Mouse (Mus musculus) kidney, adult 2 months (tissue): Measurements from ENCODE around the gene Bdh2. TPM values are rescaled to one million over a fixed set of nuclear protein-coding genes. Genes with fewer than 3 reads are reported as not detected.

Experiments used
- DNase-seq: peaks from one replicate; pipeline ENCODE4 v3.0.0; 2021
- H3K27ac ChIP-seq: fragments of 200-500 bp; 2 replicates; pipeline ENCODE4 v1.5.1; 2012; ENCODE audit warnings: low read depth, low read length, control low read depth, inconsistent platforms; ENCODE audit not compliant: insufficient read depth
- H3K27me3 ChIP-seq: fragments of 200-500 bp; replicated peaks from 2 replicates; pipeline ENCODE4 v1.6.1; 2012; ENCODE audit warnings: mild to moderate bottlenecking, moderate library complexity, low read length, inconsistent platforms; ENCODE audit not compliant: control insufficient read depth, insufficient read depth
- H3K36me3 ChIP-seq: fragments of 200-500 bp; 2 replicates; pipeline ENCODE4 v1.6.1; 2012; ENCODE audit warnings: mild to moderate bottlenecking, moderate library complexity, low read length, inconsistent platforms; ENCODE audit not compliant: control insufficient read depth, insufficient read depth
- H3K4me1 ChIP-seq: fragments of 200-500 bp; 2 replicates; pipeline ENCODE4 v1.6.1; 2011; ENCODE audit warnings: low read length; ENCODE audit not compliant: control insufficient read depth, insufficient read depth
- H3K4me3 ChIP-seq: fragments of 200-500 bp; 2 replicates; pipeline ENCODE4 v1.5.1; 2011; ENCODE audit warnings: mild to moderate bottlenecking, low read depth, low read length, control low read depth; ENCODE audit not compliant: insufficient read depth
- CTCF ChIP-seq: fragments of 200-500 bp; conservative IDR thresholded peaks from 2 replicates; pipeline ENCODE4 v1.5.1; 2011; ENCODE audit warnings: low read depth, mild to moderate bottlenecking, control low read depth, low read length, moderate library complexity, mixed read lengths; ENCODE audit not compliant: insufficient read depth, insufficient read length
- POLR2A ChIP-seq: fragments of 200-500 bp; IDR thresholded peaks from one replicate; pipeline ENCODE4 v1.6.1; 2011; ENCODE audit warnings: low read depth, low read length, control low read depth
- WGBS: fragments of 180-500 bp; shearing (Covaris S2); methylation state at CpG from one replicate; pipeline ENCODE4 v1.1.7; 2018; 5-methylcytosine and 5-hydroxymethylcytosine counted together
- polyA plus RNA-seq: library from polyadenylated mRNA; depleted of rRNA; stranded (reverse); fragments of >200 nt; gene quantifications from 2 replicates; pipeline ENCODE4 v1.2.3, GENCODE M21; 2012

The Bdh2 gene
- polyA plus RNA-seq, 1 experiment: 284 TPM

DNA sequence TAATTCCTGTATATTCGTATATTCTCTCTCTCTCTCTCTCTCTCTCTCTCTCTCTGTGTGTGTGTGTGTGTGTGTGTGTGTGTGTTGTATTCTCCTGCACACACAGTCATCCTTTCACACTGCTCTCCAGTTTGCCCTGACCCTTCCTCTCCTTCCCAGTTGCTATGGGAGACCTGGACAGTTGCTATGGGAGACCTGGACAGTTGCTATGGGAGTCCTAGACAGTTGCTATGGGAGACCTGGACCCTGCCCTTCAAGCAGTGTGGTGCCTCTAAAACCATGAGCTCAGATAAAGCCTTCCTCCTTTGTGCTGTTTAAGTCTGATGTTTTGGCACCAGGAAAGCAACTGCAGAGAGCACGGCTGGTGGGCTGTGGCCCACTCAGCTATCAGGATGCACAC is 32.7 kb downstream of the Bdh2 start:
- no peaks in the 10 kb centered on the region for H3K27me3 ChIP-seq
- WGBS: 96% methylated on average over 2 of the region's 2 CpGs

DNA sequence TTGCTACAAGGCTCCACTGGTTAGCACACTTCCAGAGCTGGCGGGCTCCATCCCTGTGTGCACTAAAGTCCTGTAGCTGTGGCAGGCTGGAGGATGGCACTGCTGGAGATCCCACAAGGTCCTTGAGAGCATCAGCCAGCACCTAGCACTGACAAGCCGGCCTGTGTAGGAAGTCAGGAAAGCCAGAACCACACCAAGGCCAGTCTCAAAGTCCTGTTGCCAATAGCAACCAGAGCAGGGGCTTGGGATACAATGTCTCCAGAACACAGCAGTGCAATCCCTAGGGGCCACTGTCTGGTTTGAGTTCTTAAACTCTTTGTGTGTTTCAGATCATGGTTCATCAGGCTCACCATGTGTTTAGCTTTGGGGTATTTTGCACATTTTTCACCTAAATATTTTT is 33.8 kb downstream of the Bdh2 start:
- H3K27me3 ChIP-seq: no peaks in the 10 kb centered on the region
- no peak for TF ChIP-seq POLR2A
- H3K4me1 ChIP-seq: no peaks in the 10 kb centered on the region
- 58% methylated on average over 2 of the region's 2 CpGs for WGBS
- no peak overlapping the region for H3K4me3 ChIP-seq
- no peak for DNase-seq
- H3K36me3 ChIP-seq: no peaks in the 10 kb centered on the region
- no peak overlapping the region for H3K27ac ChIP-seq

More for the DNA sequence above, 32.7 kb downstream of the Bdh2 start:
- Histone ChIP-seq H3K27ac (no peak overlapping the region), H3K4me1 (no peaks in the 10 kb centered on the region), H3K36me3 (no peaks in the 10 kb centered on the region), H3K4me3 (no peak overlapping the region)
- DNase-seq: no peak
- TF ChIP-seq POLR2A (no peak), CTCF (no peak)

DNA sequence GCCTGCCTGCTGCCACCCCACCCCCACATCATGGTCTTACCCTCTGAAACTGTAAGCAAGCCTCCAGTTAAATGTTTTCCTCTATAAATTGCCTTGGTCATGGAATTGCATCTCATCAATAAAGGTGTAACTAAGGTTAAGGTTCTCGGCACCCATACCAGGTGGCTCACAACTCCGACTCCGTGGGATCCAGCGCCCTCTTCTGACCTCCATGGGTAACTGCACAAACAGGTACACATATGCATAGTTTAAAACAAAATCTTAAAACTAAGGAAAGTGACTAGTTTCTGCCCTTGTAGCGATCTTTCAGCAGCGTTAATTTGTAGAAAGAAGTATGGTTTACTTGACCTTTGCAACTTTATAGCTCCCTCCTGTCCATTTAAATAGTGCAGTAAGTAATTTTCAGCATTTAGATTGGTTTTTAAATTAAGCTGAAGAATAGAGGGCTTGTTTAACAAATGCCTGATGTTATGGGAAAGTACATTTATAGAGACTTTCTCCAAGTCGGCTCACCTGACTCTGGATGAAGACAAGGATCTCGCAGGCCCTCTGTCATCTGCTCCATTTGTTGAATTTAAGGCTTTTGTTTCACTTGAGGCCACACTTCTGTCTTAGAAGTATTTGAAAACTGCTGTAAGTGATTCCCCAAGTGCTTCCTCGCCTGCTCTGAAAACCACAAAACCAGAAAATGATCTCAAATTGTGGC is 34.9 kb downstream of the Bdh2 start:
- DNase-seq: no peak
- H3K36me3 ChIP-seq: no peaks in the 10 kb centered on the region
- no peak overlapping the region for H3K27ac ChIP-seq
- H3K4me1 ChIP-seq: no peaks in the 10 kb centered on the region
- H3K4me3 ChIP-seq: no peak overlapping the region
- 89% methylated on average over 9 of the region's 9 CpGs for WGBS
- TF ChIP-seq POLR2A: no peak
- no peak for TF ChIP-seq CTCF
- H3K27me3 ChIP-seq: no peaks in the 10 kb centered on the region

DNA sequence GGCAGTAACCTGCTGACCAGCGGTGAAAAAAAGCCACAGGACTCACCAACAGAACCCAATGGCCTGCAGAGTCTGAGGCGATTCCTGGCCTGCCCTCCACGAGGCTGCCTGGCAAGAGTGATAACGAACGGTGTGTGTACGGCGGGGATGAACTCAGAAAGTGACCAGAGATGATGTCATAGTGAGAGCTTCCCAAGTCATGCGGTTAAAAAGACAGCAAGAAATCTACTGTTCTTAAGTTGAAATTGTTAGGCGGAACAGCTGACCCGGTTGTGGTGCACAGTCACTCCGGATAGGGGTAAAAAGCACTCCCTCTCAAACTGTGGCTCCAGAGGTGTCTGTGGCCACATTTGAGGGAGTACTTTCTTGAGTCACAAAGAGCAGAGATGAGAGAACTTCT is 37.3 kb downstream of the Bdh2 start:
- no peak for TF ChIP-seq POLR2A
- no peak for TF ChIP-seq CTCF
- no peaks in the 10 kb centered on the region for H3K36me3 ChIP-seq
- no peaks in the 10 kb centered on the region for H3K4me1 ChIP-seq
- 85% methylated on average over 11 of the region's 11 CpGs for WGBS
- no peak for DNase-seq
- H3K27me3 ChIP-seq: no peaks in the 10 kb centered on the region
- no peak overlapping the region for H3K4me3 ChIP-seq
- no peak overlapping the region for H3K27ac ChIP-seq

DNA sequence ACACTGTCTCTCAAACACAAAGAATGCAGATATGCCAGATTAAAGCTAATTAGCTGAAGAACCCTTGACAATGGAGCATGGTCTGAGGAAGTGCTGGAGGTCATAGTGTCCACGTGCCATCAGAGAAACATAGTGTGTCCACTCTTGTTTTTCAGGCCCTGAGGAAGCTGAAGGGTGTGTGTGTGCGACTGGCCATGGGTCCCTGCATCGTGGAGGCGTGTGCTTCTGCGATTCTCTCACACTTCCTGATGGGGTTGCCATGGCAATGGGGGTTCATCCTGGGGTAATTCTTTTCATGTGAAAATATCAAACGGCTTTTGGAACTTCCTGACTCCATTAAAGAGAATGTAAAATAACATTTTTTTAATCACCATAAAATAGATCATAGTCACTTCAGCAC is 43.3 kb downstream of the Bdh2 start:
- WGBS: 58% methylated on average over 6 of the region's 6 CpGs
- TF ChIP-seq CTCF (no peak), POLR2A (no peak)

DNA sequence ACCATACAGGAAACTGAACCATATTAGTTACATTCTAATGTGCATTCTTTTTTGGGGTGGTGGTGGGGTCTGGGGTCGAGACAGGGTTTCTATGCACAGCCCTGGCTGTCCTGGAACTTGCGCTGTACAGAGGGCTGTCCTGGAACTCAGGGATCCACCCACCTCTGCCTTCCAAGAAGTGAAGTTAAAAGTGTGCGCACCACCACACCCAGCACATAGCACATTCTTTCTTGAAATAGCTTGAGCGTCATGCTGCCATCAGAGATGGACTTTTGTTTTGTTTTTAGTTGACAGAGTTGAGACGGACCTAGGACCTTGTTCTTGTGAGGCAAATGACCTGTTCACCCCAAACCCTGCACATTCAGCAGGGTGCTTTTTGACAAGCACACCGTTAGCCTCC is 46.2 kb downstream of the Bdh2 start:
- TF ChIP-seq CTCF (no peak), POLR2A (no peak)
- peak; percentile 33 for DNase-seq
- H3K27ac ChIP-seq: no peak overlapping the region
- H3K27me3 ChIP-seq: no peaks in the 10 kb centered on the region
- H3K4me3 ChIP-seq: no peak overlapping the region
- H3K36me3 ChIP-seq: no peaks in the 10 kb centered on the region
- H3K4me1 ChIP-seq: no peaks in the 10 kb centered on the region
- WGBS: 55% methylated on average over 6 of the region's 6 CpGs

More for the DNA sequence above, 43.3 kb downstream of the Bdh2 start:
- no peak for DNase-seq
- Histone ChIP-seq H3K36me3 (no peaks in the 10 kb centered on the region), H3K27ac (no peak overlapping the region), H3K27me3 (no peaks in the 10 kb centered on the region), H3K4me3 (no peak overlapping the region), H3K4me1 (no peaks in the 10 kb centered on the region)

DNA sequence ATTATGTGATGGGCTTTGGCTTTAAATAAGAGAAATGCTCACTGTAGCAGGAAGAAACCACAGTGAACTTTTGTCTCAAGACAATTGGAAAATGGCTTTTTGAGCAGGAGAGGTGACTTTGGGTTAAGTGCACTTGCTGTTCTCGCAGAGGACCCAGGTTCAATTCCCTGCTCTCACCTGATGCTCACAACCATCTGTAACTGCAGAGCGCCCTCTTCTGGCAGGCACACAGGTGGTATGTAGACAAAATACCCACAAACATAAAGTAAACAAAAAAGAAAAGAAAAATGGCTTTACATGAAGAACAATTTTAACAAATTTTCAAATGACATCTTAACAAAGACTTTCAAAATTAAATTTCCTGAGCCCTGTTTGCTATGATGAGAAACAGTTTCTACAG is 46.6 kb downstream of the Bdh2 start:
- Histone ChIP-seq H3K4me1 (no peaks in the 10 kb centered on the region), H3K36me3 (no peaks in the 10 kb centered on the region), H3K27me3 (no peaks in the 10 kb centered on the region), H3K27ac (no peak overlapping the region), H3K4me3 (no peak overlapping the region)
- no peak for TF ChIP-seq POLR2A
- peak; percentile 55 for TF ChIP-seq CTCF
- DNase-seq: peak; percentile 22
- 61% methylated on average over 2 of the region's 2 CpGs for WGBS

DNA sequence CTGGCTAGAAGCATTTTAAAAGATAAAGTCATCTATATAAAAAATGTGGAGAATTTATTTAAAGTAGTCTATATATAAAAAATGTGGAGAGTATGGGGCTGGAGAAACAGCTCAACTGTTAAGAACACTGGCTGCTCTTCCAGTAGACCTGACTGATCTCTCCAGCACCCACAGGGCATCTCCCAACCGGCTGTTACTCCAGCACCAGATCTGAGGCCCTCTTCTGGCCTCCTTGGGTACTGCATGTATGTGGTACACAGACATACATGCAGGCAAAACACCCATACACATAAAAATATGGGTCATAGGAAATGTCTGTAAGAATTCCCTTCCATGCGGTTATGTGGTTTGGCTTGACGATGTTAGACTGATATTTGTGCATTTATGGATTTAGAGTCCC is 47.5 kb downstream of the Bdh2 start:
- 52% methylated on average over 3 of the region's 3 CpGs for WGBS
- H3K4me1 ChIP-seq: no peaks in the 10 kb centered on the region
- DNase-seq: peak; percentile 80
- no peak overlapping the region for H3K4me3 ChIP-seq
- no peak overlapping the region for H3K27ac ChIP-seq
- no peak for TF ChIP-seq POLR2A
- peak; percentile 59 for TF ChIP-seq CTCF
- H3K36me3 ChIP-seq: no peaks in the 10 kb centered on the region
- H3K27me3 ChIP-seq: no peaks in the 10 kb centered on the region
